Mouse (Mus musculus) monocyte, adult 2 months (primary cell): ENCODE data around the gene Mtch2.

Experiments used
- DNase-seq, 2 experiments: peaks; one replicate each; pipeline ENCODE4 v3.0.0; 2022; ENCODE audit warnings: low spot score in 2 of 2, low read depth in 1 of 2

The Mtch2 gene

GRCm38 (mm10) chr2:90904856-90905224, 57.9 kb downstream of the Mtch2 start:
- DNase-seq: no peak

DNA sequence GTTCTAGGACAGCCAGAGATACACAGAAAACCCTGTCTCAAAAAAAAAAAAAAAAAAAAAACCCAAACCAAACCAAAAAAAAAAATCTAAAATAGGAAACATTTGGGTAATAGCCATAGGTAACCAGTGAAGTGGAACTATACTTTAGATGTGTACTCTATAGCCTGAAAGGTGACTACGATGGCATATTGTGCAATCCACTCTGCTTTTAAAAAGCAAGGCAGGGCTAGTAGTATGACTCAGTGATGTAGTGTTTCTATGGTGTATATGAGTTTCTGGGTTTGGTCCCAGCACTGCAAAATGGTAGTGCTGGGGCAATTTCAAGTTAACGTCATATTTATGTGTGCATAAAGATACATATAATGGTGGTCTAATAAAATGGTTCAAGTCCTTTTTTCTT, 59.8 kb downstream of the Mtch2 start:
- no peak for DNase-seq

GRCm38 (mm10) chr2:90910861-90911260, 63.9 kb downstream of the Mtch2 start:
- no peak for DNase-seq

GRCm38 (mm10) chr2:90911668-90912067, 64.7 kb downstream of the Mtch2 start:
- no peak for DNase-seq

DNA sequence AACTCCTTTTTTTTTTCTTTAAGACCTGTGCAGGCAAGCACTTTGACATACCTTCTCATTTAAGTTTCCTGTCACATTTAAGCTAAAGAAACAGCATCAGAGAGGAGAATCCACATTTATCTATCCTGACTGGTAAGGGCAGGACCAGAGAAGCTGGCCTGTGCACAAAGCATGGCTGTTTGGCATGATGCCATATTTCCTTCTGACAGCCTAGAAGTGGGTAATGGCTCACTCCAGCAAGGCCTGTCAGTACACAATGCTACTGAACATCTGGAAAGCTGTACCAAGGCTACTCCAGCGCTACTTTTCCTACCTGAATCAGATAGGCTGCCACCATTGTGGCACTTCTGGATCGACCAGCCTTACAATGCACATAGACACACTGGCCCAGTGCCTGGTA, 66.7 kb downstream of the Mtch2 start:
- no peak for DNase-seq

GRCm38 (mm10) chr2:90915516-90915915, 68.6 kb downstream of the Mtch2 start:
- DNase-seq: no peak
